Mouse (Mus musculus) cerebellum, adult 9-10 months (tissue): Measurements from ENCODE around the gene Stam.
"Not testable (repeated sequence)": the region's sequence is repeated elsewhere in the genome, so short reads cannot be mapped to it uniquely, and the experiment has no call there.

Experiments used
- DNase-seq: peaks from one replicate; pipeline ENCODE4 v3.0.0; 2022

The Stam gene

GRCm38 (mm10) chr2:14198325-14198903, 124.5 kb downstream of the Stam start:
- not testable (repeated sequence) for DNase-seq
